Mouse (Mus musculus): ENCODE measurements around the gene 1700012B07Rik.
A peak's percentile ranks its signal among the peaks of the same experiment; 100 is the strongest.

The 1700012B07Rik gene

DNA sequence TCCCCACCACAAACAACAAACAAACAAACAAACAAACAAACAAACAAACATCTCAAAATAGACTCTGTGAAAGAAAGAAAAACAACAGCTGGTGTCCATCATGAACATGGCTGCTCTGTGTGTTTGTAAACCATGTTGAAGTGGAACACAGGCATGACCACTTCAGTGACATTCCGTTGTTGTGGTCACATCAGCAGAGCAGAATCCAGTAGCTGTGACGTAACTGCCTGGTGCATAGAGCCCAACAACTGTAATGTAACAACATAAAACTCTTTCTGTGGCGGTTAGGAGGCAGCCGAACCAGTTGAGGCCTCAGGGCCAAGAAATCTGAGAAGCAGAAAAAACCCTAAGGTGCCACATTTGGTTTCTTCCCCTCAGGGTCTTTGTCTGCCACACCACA, 17.8 kb upstream of the 1700012B07Rik start:
- no peak for DNase-seq

DNA sequence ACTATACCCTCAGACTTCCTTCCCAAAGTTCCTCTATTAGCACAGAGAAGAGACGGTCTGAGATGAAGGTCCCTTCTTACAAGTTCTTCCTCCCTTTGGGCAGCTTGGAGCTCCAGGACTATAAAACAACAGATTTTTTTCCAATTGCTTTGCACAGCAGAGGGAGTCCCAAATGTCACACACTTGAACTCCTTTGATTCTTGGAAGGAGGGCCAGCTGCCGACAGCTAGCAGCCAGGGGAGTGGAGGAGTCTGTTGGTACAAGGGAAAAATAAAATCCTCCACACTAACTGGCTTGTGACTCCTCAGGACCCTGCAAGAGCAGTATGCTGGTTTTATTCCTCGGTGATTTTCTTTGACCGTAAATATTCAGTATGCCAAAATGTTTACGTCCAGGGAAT, 16.6 kb upstream of the 1700012B07Rik start:
- DNase-seq: no peak

GRCm38 (mm10) chr11:109830368-109830767, 2.5 kb upstream of the 1700012B07Rik start:
- no peak for DNase-seq

GRCm38 (mm10) chr11:109822280-109822679, 5.6 kb downstream of the 1700012B07Rik start:
- no peak for DNase-seq

DNA sequence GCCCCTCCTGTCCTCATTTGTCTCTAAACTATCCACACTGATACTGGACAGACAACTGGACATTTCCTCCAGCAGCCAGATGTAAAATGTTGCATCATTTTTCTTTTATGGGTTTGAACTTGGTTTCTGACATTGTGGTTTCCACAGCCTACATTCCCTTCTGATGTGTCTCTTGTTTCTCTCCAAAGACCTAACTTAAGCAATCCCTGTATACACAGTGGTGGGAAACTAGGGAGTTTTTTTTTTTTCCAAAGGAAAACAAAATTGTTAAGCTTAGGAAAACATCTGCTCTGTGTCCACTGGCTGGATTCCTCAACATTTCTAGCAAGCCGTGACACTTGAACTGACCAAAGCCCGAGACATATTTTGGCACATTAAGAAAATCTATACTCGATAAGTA, 10.4 kb downstream of the 1700012B07Rik start:
- DNase-seq: no peak

DNA sequence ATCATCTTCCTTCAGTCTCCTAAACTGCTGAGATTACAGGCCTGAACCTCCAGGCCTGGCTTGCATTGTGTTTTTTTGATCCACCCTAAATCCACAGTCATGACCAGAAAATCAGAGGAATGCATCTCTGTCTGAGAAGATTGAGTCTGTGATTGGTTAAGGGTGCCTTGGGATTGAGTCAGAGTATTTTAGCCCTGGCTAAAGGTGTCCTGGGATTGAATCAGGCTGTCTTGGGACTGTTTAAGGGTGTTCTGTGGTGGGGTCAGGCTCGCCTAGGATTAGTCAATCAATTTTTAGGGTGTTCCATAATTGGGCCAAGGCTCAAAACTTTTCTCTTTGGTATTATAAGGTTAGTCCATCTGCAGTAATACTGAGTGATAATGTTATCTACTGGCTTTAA, 10.9 kb downstream of the 1700012B07Rik start:
- no peak for DNase-seq

DNA sequence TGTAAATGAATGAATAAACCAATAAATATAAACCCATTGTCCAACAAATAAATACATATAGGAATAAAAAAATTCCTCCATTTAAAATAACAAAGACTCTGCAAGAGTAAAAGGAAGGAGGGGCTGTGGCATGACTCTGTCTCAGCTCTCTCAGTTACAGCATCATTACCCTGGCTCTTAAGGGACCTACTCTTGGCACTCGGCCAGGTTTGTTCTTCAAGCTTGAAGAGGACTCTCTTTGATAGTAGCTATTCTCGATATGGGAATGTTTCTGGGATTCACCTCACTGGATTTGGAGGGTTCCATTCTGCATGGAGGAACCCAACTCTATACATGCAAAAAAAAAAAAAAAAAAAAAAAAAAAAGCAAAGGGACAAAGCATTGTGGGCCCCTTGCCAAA, 16.1 kb downstream of the 1700012B07Rik start:
- DNase-seq: no peak

DNA sequence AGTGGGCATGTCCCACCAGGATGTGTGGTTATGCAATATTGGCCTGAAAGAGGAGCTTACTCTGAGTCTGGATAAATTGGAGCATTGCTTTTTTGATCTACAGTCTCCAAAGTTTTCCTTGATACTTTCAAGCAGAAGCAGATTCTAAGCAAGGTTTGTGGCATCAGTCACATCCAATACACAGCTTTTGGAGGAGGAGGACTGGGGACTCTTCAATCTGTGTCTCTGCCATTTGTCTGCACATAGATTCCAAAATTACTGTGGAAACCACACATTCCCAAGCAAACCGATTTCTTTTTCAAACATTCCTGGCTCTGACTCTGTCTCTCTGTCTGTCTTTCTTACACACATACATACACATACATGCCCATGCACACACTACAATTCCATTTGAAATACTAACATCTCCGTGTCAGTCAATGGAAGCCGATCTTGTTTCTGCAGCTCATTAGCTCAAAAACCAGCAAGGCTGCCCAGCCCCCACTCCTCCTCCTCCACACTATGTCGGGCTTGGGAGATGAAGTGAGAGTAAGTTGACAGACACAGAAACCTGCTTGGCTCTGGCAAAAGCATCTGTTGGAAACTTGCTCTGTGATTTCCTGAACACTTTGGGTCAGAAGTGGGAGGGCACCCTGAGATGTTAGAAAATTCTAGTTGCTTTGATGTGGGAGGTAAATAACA, 18.5 kb downstream of the 1700012B07Rik start:
- no peak for DNase-seq

DNA sequence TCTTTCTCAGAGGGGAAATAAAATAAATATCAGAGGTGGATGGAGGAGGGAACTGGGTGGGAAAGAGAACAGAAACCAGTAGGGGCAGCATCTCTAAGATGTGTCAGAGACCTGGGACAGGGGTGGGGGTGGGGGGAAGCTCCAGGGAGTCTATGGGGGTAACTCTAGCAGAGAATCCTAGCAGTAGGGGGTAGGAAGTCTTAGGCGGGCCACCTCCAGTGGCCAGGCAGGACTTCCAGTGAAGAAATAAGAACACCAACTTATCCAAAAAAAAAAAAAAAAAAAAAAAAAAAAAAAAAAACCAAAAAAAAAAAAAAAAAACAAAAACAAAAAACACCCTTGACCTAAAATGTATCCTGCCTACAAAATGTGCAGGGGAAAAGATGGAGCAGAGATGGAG, 26.3 kb downstream of the 1700012B07Rik start:
- DNase-seq: no peak

- no peak for DNase-seq
Measured at GRCm38 (mm10) chr11:109797531-109797930, 30.3 kb downstream of the 1700012B07Rik start.

GRCm38 (mm10) chr11:109795536-109795935, 32.3 kb downstream of the 1700012B07Rik start:
- DNase-seq: no peak

DNA sequence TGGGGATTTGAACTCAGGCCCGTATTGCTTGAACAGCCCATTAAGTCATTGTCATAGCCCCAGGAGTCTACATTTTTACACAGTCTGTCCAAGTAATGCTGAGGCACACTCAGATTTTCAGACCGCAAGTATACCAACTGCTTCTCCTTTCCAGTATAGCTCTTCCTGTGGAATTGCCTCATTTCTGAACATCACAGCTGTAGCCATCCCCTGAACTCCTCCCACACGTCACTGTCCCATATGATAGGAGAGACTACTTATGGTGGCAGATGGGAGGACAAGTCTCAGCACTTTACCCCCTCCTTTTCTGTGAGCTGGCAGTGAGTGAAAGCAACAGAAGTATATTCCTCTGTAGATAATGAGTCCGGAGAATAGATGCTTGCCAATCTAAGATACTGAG, 34.3 kb downstream of the 1700012B07Rik start:
- DNase-seq: no peak

DNA sequence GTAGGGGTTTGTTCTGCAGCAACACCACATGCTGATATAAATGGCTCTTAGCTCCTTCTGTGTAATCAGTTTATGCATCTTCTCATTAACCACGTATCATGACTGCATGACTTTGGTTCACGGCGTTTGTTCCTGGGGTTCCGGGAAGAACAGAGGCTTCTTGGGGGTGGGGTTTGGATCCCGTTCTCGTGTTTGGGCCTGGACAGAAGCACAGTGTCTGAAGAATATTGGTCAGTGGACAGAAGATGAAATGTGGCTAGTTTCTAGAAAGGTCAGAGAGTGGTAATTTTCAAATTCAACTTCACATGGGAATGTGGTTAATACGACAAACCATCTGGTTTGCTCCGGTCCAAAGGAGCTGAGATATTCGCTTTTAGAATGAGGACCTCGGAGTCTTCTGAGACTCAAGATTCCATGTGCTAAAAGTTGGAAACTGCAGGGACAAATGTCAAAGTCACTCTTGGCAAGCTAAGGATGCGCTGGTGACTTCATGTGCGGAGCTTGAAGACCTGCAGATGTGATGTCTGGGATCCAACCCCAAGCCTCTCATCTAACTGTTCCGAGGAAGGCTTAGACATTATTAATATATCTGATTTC, 35.3 kb downstream of the 1700012B07Rik start:
- DNase-seq: no peak

- no peak for DNase-seq
Measured at GRCm38 (mm10) chr11:109791965-109792364, 35.9 kb downstream of the 1700012B07Rik start.

- DNase-seq: no peak
Measured at GRCm38 (mm10) chr11:109790221-109790620, 37.6 kb downstream of the 1700012B07Rik start.

GRCm38 (mm10) chr11:109785392-109785791, 42.5 kb downstream of the 1700012B07Rik start:
- no peak for DNase-seq

- DNase-seq: no peak
Measured at GRCm38 (mm10) chr11:109771381-109771780, 56.5 kb downstream of the 1700012B07Rik start.

DNA sequence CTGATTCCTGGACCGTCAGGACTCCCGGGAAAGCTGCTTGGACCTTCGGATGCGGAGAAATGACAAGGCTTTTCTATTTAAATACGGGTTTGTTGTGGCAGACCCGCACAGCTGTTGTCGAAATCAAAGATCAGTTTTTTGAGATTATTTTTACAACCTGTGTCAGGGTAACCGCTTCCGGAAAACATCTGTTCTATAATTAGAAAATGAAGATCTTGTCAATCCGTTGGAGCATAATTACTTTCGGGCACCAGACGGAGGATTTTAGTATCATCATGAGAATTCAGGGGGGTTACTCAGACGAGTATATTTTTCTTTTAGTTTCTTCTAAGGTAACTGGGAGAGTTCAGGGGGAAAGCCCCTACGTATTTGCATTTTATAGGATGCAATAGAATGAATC, 57.7 kb downstream of the 1700012B07Rik start:
- DNase-seq: no peak

GRCm38 (mm10) chr11:109769091-109769490, 58.8 kb downstream of the 1700012B07Rik start:
- DNase-seq: no peak

DNA sequence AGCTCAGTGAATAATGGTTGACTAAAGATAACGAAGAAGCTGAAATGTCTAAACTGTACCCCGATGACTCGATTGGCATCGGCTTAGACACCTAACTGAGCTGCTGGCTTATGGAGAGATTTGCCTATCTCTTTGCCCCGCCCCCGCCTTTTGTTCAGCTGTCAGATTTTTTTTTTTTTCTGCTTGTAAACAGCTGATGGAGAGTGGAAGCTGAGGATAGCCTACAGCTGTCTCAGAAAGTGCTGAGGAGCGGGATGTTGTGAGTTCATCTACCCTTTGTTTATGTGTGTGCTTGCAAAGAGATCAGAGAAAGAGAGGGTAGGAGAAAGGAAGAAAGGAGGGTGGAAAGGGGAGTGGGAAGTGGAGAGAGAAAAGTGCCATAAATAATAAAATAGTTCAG, 67.8 kb downstream of the 1700012B07Rik start:
- no peak for DNase-seq

DNA sequence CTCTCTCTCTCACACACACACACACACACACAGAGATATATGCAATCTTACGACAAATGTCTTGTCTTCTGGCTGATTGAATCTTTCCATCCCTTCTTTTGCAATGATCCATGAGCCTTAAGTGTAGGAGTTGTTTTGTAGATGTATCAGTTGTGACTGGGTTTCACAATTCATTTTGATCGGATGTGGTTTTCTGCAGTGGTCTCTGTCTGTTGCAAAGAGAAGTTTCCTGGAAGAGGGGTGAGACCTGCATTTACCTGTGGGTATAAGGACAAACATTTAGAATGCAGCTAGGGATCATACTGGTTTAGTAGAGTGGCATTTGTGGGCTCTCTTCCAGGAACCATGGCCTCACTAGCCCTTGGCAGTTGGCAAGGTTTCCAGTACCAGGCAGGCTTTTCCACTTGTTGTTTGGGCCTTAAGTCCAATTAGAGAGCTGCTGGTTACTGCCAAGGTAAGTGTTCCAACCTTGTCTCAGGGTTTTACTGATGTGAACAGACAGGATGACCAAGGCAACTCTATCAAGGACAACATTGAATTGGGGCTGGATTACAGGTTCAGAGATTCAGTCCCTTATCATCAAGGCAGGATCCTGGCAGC, 69.1 kb downstream of the 1700012B07Rik start:
- DNase-seq: no peak

DNA sequence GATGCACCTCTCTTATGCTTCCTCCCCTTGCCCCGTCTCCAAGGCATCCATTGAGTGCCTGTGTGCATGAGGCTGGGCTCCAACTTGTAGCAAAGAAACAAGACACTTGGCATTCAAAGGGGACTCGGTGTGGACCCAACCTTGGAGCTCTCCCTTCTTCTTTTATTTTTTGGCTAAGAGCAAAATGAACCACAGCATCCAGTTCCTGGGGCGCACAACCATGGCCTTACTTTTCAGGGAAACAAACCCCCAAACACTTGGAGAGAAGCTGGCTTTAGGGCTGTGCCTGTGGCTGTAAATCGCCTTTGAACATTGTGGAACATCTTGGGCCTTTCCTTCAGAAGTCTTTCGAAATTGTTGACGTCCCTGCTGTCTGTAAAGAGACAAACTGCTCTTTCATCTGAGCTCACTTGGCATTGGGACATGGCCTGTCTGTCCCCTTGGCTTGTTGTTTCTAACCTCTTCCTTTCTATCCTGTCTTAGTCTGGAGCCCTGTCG, 73.7 kb downstream of the 1700012B07Rik start:
- DNase-seq: peak; percentile 54

GRCm38 (mm10) chr11:109751636-109752603, 75.9 kb downstream of the 1700012B07Rik start:
- no peak for DNase-seq
